In genomic region chr5:124028680-124029079, GRCm38 (mm10) we compare ENCODE assay signal across 10 mouse cellular contexts. TPM values are rescaled to one million over a fixed set of nuclear protein-coding genes. Genes with fewer than 3 reads are reported as not detected.
A peak's percentile ranks its signal among the peaks of the same experiment; 100 is the strongest.
DNase-seq lines count a peak whose midpoint lies in the region; ATAC-seq and TF ChIP-seq lines count a peak whose summit lies in the region.
"Had no signal": no experiment of that assay in that cellular context is flagged by ENCODE, and none has a peak within 500 bp of the region (broad histone marks: within the 10 kb centered on the region; RNA-seq: fewer than 3 reads in every experiment).

No protein-coding gene starts in this region.

- H3K4me2 ChIP-seq in liver, embryonic 14.5 days (ENCODE audit: low read depth) = peak overlapping the region; percentile 99
- H3K4me2 ChIP-seq in stomach, postnatal 0 days (replicated peaks; ENCODE audit: low read depth) = 0 out of 2 replicates have a peak overlapping the region, but pooled peaks have one; percentile 11
- H3K4me2 ChIP-seq in intestine, embryonic 15.5 days (replicated peaks) = no peak overlapping the region

- no peak for TF ChIP-seq CTCF in thymus, adult 2 months (IDR thresholded peaks at IDR 0.05; ENCODE audit: borderline replicate concordance, control insufficient read depth, extremely low read depth, insufficient read depth, low read length, poor library complexity)
- TF ChIP-seq CTCF in liver, embryonic 14.5 days (IDR thresholded peaks at IDR 0.05; ENCODE audit: low read depth) = no peak
- no peak for TF ChIP-seq CTCF in stomach, postnatal 0 days (IDR thresholded peaks at IDR 0.05; ENCODE audit: low read depth)

- WGBS in heart, embryonic 10.5 days = 53% methylated on average over 7 of the region's 7 CpGs
- WGBS in thymus, adult 2 months = 7% methylated on average over 7 of the region's 7 CpGs
- 27% methylated on average over 7 of the region's 7 CpGs for WGBS in liver, embryonic 14.5 days (ENCODE audit: insufficient replicate concordance)
- 51% methylated on average over 7 of the region's 7 CpGs for WGBS in stomach, postnatal 0 days
- 73% methylated on average over 7 of the region's 7 CpGs for WGBS in intestine, embryonic 15.5 days

- H3K9me3 ChIP-seq in heart, embryonic 10.5 days = no peaks in the 10 kb centered on the region
- H3K9me3 ChIP-seq in liver, embryonic 14.5 days (ENCODE audit: control insufficient read depth, low read length) = no peaks in the 10 kb centered on the region
- no peaks in the 10 kb centered on the region for H3K9me3 ChIP-seq in stomach, postnatal 0 days (ENCODE audit: control insufficient read depth, low read length)
- no peaks in the 10 kb centered on the region for H3K9me3 ChIP-seq in intestine, embryonic 15.5 days

- no peak for DNase-seq in heart, embryonic 10.5 days (ENCODE audit: low spot score)
- no peak for DNase-seq in heart, postnatal 4 days
- DNase-seq in thymus, adult 2 months = no peak
- DNase-seq in thymus, adult 18-20 months = no peak
- DNase-seq in liver, embryonic 14.5 days (ENCODE audit: low read depth in 3 of 3, low spot score in 3 of 3) = no peak
- DNase-seq in stomach, postnatal 0 days (ENCODE audit: low spot score) = no peak
- DNase-seq in left cerebral cortex, adult 11 months (ENCODE audit: low spot score) = no peak
- DNase-seq: kidney, adult 9 months had no signal

- peak overlapping the region; percentile 86 for H3K27ac ChIP-seq in heart, embryonic 10.5 days
- peak overlapping the region; percentile 47 for H3K27ac ChIP-seq in thymus, adult 2 months (ENCODE audit: control insufficient read depth, insufficient read depth, low read length)
- no peak overlapping the region for H3K27ac ChIP-seq in liver, embryonic 14.5 days
- H3K27ac ChIP-seq in stomach, postnatal 0 days (replicated peaks) = peak overlapping the region; percentile 67; the same call in 1 of the 2 replicates
- no peak overlapping the region for H3K27ac ChIP-seq in intestine, embryonic 15.5 days

- TF ChIP-seq EP300 in liver, embryonic 14.5 days (IDR thresholded peaks at IDR 0.05; ENCODE audit: low read depth) = no peak
- no peak for TF ChIP-seq EP300 in stomach, postnatal 0 days (optimal IDR thresholded peaks at IDR 0.05)

- H3K9ac ChIP-seq in liver, embryonic 14.5 days (replicated peaks) = no peak overlapping the region; the same call in 1 of the 2 replicates
- no peak overlapping the region for H3K9ac ChIP-seq in stomach, postnatal 0 days (ENCODE audit: low read length)
- H3K9ac ChIP-seq in intestine, embryonic 15.5 days = no peak overlapping the region

- no peak for TF ChIP-seq POLR2A in thymus, adult 2 months (IDR thresholded peaks at IDR 0.05; ENCODE audit: control insufficient read depth, extremely low read depth, insufficient read depth, low read length, poor library complexity)

- ATAC-seq in liver, embryonic 14.5 days (ENCODE audit: insufficient read depth) = no peak
- no peak for ATAC-seq in stomach, postnatal 0 days (ENCODE audit: low FRiP score, low TSS enrichment)
- no peak for ATAC-seq in intestine, embryonic 15.5 days

- H3K36me3 ChIP-seq in heart, embryonic 10.5 days = peaks cover 18% of the 10 kb centered on the region
- H3K36me3 ChIP-seq in thymus, adult 2 months (ENCODE audit: control insufficient read depth, insufficient read depth, low read length) = no peaks in the 10 kb centered on the region
- no peaks in the 10 kb centered on the region; the same call in none of the 2 replicates for H3K36me3 ChIP-seq in liver, embryonic 14.5 days (replicated peaks; ENCODE audit: control insufficient read depth, insufficient read depth, low read depth)
- H3K36me3 ChIP-seq in stomach, postnatal 0 days (ENCODE audit: control insufficient read depth, insufficient read depth, low read length) = no peaks in the 10 kb centered on the region
- H3K36me3 ChIP-seq in intestine, embryonic 15.5 days = no peaks in the 10 kb centered on the region

- peak overlapping the region; percentile 38; the same call in 1 of the 2 replicates for H3K4me3 ChIP-seq in heart, embryonic 10.5 days
- H3K4me3 ChIP-seq in thymus, adult 2 months (ENCODE audit: control insufficient read depth, insufficient read depth, low read length) = no peak overlapping the region
- H3K4me3 ChIP-seq in liver, embryonic 14.5 days (ENCODE audit: insufficient read depth in 1 of 2, low read depth in 2 of 2, low read length in 2 of 2) = no peak overlapping the region
- H3K4me3 ChIP-seq in stomach, postnatal 0 days (ENCODE audit: low read depth, low read length) = no peak overlapping the region
- H3K4me3 ChIP-seq in intestine, embryonic 15.5 days (replicated peaks) = no peak overlapping the region

- H3K4me1 ChIP-seq in heart, embryonic 10.5 days = peaks cover 76% of the 10 kb centered on the region
- H3K4me1 ChIP-seq in thymus, adult 2 months (replicated peaks; ENCODE audit: control insufficient read depth, insufficient read depth, low read length) = peaks cover 75% of the 10 kb centered on the region
- H3K4me1 ChIP-seq in liver, embryonic 14.5 days (replicated peaks; ENCODE audit: control insufficient read depth in 2 of 2, insufficient read depth in 2 of 2, low read length in 1 of 2) = peaks cover 29 to 59% of the 10 kb centered on the region in 2 experiments
- H3K4me1 ChIP-seq in stomach, postnatal 0 days (replicated peaks; ENCODE audit: control insufficient read depth, insufficient read depth) = peaks cover 17% of the 10 kb centered on the region
- H3K4me1 ChIP-seq in intestine, embryonic 15.5 days (replicated peaks) = peaks cover 46% of the 10 kb centered on the region

- no peaks in the 10 kb centered on the region for H3K27me3 ChIP-seq in heart, embryonic 10.5 days (ENCODE audit: insufficient read depth, poor library complexity, severe bottlenecking)
- H3K27me3 ChIP-seq in thymus, adult 2 months (ENCODE audit: control insufficient read depth, insufficient read depth, low read length) = no peaks in the 10 kb centered on the region
- no peaks in the 10 kb centered on the region for H3K27me3 ChIP-seq in liver, embryonic 14.5 days (ENCODE audit: control insufficient read depth, insufficient read depth, low read length)
- H3K27me3 ChIP-seq in stomach, postnatal 0 days (ENCODE audit: control insufficient read depth, insufficient read depth, low read length) = no peaks in the 10 kb centered on the region
- no peaks in the 10 kb centered on the region for H3K27me3 ChIP-seq in intestine, embryonic 15.5 days (replicated peaks)
- H3K27me3 ChIP-seq: CH12.LX had no signal

RNA-seq across cellular contexts. Expression of gene Vps37b, which starts 3.4 kb away (rescaled TPM):
- polyA plus RNA-seq in heart, embryonic 10.5 days (2016; fragmentation: Nextera tagmentation; extraction: Ambion mirVana) = 54.0 and 61.4 TPM in 2 replicates
- total RNA-seq in heart, postnatal 4 days (2021) = 10 to 100 TPM; 42.3 to 49.1 TPM
- polyA plus RNA-seq in thymus, adult 2 months (2012; rRNA removed) = 111 and 119 TPM in 2 replicates
- 11.3 and 11.5 TPM in 2 replicates for polyA plus RNA-seq in liver, embryonic 14.5 days (2012; rRNA removed)
- polyA plus RNA-seq in liver, embryonic 14.5 days (2014; fragmentation: Nextera tagmentation; extraction: Ambion mirVana) = 8.8 and 12.6 TPM in 2 replicates
- polyA plus RNA-seq in stomach, postnatal 0 days (2015; fragmentation: Nextera tagmentation; extraction: Ambion mirVana) = 31.0 and 35.8 TPM in 2 replicates
- 28.2 and 28.8 TPM in 2 replicates for polyA plus RNA-seq in intestine, embryonic 15.5 days (2015; fragmentation: Nextera tagmentation; extraction: Ambion mirVana)

RNA-seq across cellular contexts. Expression of gene Hip1r, which starts 55.3 kb away (rescaled TPM):
- polyA plus RNA-seq in heart, embryonic 10.5 days (2016; fragmentation: Nextera tagmentation; extraction: Ambion mirVana) = 6.5 and 8.4 TPM in 2 replicates
- total RNA-seq in heart, postnatal 4 days (2021) = 10 to 100 TPM; 29.6 to 42.2 TPM
- polyA plus RNA-seq in thymus, adult 2 months (2012; rRNA removed) = 12.5 and 13.8 TPM in 2 replicates
- polyA plus RNA-seq in liver, embryonic 14.5 days (2012; rRNA removed) = 6.4 and 7.6 TPM in 2 replicates
- 6.2 and 7.2 TPM in 2 replicates for polyA plus RNA-seq in liver, embryonic 14.5 days (2014; fragmentation: Nextera tagmentation; extraction: Ambion mirVana)
- polyA plus RNA-seq in stomach, postnatal 0 days (2015; fragmentation: Nextera tagmentation; extraction: Ambion mirVana) = 31.2 and 32.2 TPM in 2 replicates
- 26.0 and 29.3 TPM in 2 replicates for polyA plus RNA-seq in intestine, embryonic 15.5 days (2015; fragmentation: Nextera tagmentation; extraction: Ambion mirVana)

Comparison
In these comparisons a context has a peak if more than half of its experiments do, and no peak if none do; other contexts are left out.
1. H3K27ac ChIP-seq: peak in heart, embryonic 10.5 days (single experiment), thymus, adult 2 months (single experiment) and stomach, postnatal 0 days (single experiment); none in liver, embryonic 14.5 days (single experiment) and intestine, embryonic 15.5 days (single experiment).